Comparison of ENCODE assay signal across 8 mouse cellular contexts in genomic region chr1:156558024-156558930, GRCm38 (mm10). TPM values are rescaled to one million over a fixed set of nuclear protein-coding genes. Genes with fewer than 3 reads are reported as not detected.
DNase-seq lines count a peak whose midpoint lies in the region; ATAC-seq lines count a peak whose summit lies in the region.

Gene Abl2, plus strand, starts transcription at chr1:156558786.

- peak; percentile 94 for DNase-seq in CD4-positive helper T cell, adult 2 months (ENCODE audit: low read depth, low spot score)
- DNase-seq in brain, embryonic 18.5 days (ENCODE audit: low read depth, low spot score) = peak; percentile 81
- peak; percentile 94 for DNase-seq in kidney, postnatal 14 days
- peak; percentile 79 for DNase-seq in liver, embryonic 13.5 days
- peak; percentile 89 for DNase-seq in neural tube, embryonic 10.5 days (ENCODE audit: extremely low spot score, low spot score)

- no peaks in the 10 kb centered on the region for H3K9me3 ChIP-seq in heart, embryonic 13.5 days
- no peaks in the 10 kb centered on the region for H3K9me3 ChIP-seq in liver, embryonic 13.5 days (replicated peaks)
- no peaks in the 10 kb centered on the region for H3K9me3 ChIP-seq in stomach, embryonic 16.5 days (replicated peaks; ENCODE audit: control insufficient read depth, low read length)

- peaks cover 13% of the 10 kb centered on the region for H3K4me1 ChIP-seq in heart, embryonic 13.5 days
- H3K4me1 ChIP-seq in liver, embryonic 13.5 days (replicated peaks) = peaks cover 23% of the 10 kb centered on the region
- H3K4me1 ChIP-seq in stomach, embryonic 16.5 days (ENCODE audit: control insufficient read depth, insufficient read depth, low read length) = no peaks in the 10 kb centered on the region

- 9% methylated on average over 60 of the region's 60 CpGs for WGBS in heart, embryonic 13.5 days
- 10% methylated on average over 60 of the region's 60 CpGs for WGBS in liver, embryonic 13.5 days (ENCODE audit: insufficient replicate concordance)
- 8% methylated on average over 55 of the region's 60 CpGs for WGBS in stomach, embryonic 16.5 days

- peak within 1 kb of the TSS; percentile 96 for H3K27ac ChIP-seq in heart, embryonic 13.5 days (replicated peaks)
- H3K27ac ChIP-seq in liver, embryonic 13.5 days = peak within 1 kb of the TSS; percentile 76
- peak within 1 kb of the TSS; percentile 90 for H3K27ac ChIP-seq in stomach, embryonic 16.5 days (ENCODE audit: low read length)

- peak within 1 kb of the TSS; percentile 84 for H3K4me2 ChIP-seq in heart, embryonic 13.5 days
- H3K4me2 ChIP-seq in liver, embryonic 13.5 days = peak within 1 kb of the TSS; percentile 80
- peak within 1 kb of the TSS; percentile 85 for H3K4me2 ChIP-seq in stomach, embryonic 16.5 days (ENCODE audit: low read depth, low read length)

- peak within 1 kb of the TSS; percentile 96 for H3K9ac ChIP-seq in heart, embryonic 13.5 days
- H3K9ac ChIP-seq in liver, embryonic 13.5 days = peak within 1 kb of the TSS; percentile 98
- H3K9ac ChIP-seq in stomach, embryonic 16.5 days (ENCODE audit: low read length) = peak within 1 kb of the TSS; percentile 100

- no peaks in the 10 kb centered on the region for H3K36me3 ChIP-seq in heart, embryonic 13.5 days
- H3K36me3 ChIP-seq in liver, embryonic 13.5 days = no peaks in the 10 kb centered on the region
- H3K36me3 ChIP-seq in stomach, embryonic 16.5 days (ENCODE audit: control insufficient read depth, insufficient read depth, low read length) = no peaks in the 10 kb centered on the region

- no peaks in the 10 kb centered on the region for H3K27me3 ChIP-seq in heart, embryonic 13.5 days (replicated peaks)
- H3K27me3 ChIP-seq in liver, embryonic 13.5 days = no peaks in the 10 kb centered on the region
- H3K27me3 ChIP-seq in stomach, embryonic 16.5 days (ENCODE audit: control insufficient read depth, insufficient read depth, low read length) = no peaks in the 10 kb centered on the region

- ATAC-seq in erythroid progenitor cell, adult 5-6 weeks (replicated peaks; ENCODE audit: low FRiP score, poor library complexity, severe bottlenecking) = peak; percentile 96
- peak; percentile 95 for ATAC-seq in heart, embryonic 13.5 days (ENCODE audit: extremely low read depth, insufficient number of reproducible peaks, low FRiP score, low TSS enrichment)
- ATAC-seq in liver, embryonic 13.5 days (ENCODE audit: low read depth) = peak; percentile 96
- ATAC-seq in stomach, embryonic 16.5 days (ENCODE audit: insufficient read depth, low FRiP score) = peak; percentile 97

- peak within 1 kb of the TSS; percentile 94 for H3K4me3 ChIP-seq in heart, embryonic 13.5 days
- peak within 1 kb of the TSS; percentile 99 for H3K4me3 ChIP-seq in liver, embryonic 13.5 days (replicated peaks)
- H3K4me3 ChIP-seq in stomach, embryonic 16.5 days (replicated peaks; ENCODE audit: low read length) = peak within 1 kb of the TSS; percentile 99

RNA-seq across cellular contexts. Expression of gene Abl2, which starts in this region (rescaled TPM):
- total RNA-seq in erythroid progenitor cell, adult 5-6 weeks (2015; ENCODE audit: low replicate concordance) = 4.0 and 5.4 TPM in 2 replicates
- total RNA-seq in erythroid progenitor cell, adult 5-6 weeks (2017; ENCODE audit: low replicate concordance) = 1.3 and 1.7 TPM in 2 replicates
- polyA plus RNA-seq in heart, embryonic 13.5 days (2015; fragmentation: Nextera tagmentation; extraction: Ambion mirVana) = 2.4 and 2.9 TPM in 2 replicates
- polyA plus RNA-seq in liver, embryonic 13.5 days (2015; fragmentation: Nextera tagmentation; extraction: Ambion mirVana) = 1.3 and 1.5 TPM in 2 replicates
- 3.1 and 3.6 TPM in 2 replicates for polyA plus RNA-seq in stomach, embryonic 16.5 days (2015; fragmentation: Nextera tagmentation; extraction: Ambion mirVana)

Comparison
In these comparisons a context has a peak if more than half of its experiments do, and no peak if none do; other contexts are left out.
1. Peak in every context shown above with its lines: DNase-seq, ATAC-seq, H3K4me3 ChIP-seq and H3K27ac ChIP-seq.